Mouse (Mus musculus) mammary gland, adult 2 months (tissue): ENCODE data around the gene Hist1h2an. TPM values are rescaled to one million over a fixed set of nuclear protein-coding genes. Genes with fewer than 3 reads are reported as not detected.

Experiments
- polyA plus RNA-seq: library from polyadenylated mRNA; depleted of rRNA; stranded (reverse); fragments of >200 nt; gene quantifications from 2 replicates; pipeline ENCODE4 v1.2.3, GENCODE M21; 2012; ENCODE audit warnings: low replicate concordance; rRNA removed

Gene Hist1h2an
- 1.3 and 17.7 TPM in 2 replicates for polyA plus RNA-seq

DNA sequence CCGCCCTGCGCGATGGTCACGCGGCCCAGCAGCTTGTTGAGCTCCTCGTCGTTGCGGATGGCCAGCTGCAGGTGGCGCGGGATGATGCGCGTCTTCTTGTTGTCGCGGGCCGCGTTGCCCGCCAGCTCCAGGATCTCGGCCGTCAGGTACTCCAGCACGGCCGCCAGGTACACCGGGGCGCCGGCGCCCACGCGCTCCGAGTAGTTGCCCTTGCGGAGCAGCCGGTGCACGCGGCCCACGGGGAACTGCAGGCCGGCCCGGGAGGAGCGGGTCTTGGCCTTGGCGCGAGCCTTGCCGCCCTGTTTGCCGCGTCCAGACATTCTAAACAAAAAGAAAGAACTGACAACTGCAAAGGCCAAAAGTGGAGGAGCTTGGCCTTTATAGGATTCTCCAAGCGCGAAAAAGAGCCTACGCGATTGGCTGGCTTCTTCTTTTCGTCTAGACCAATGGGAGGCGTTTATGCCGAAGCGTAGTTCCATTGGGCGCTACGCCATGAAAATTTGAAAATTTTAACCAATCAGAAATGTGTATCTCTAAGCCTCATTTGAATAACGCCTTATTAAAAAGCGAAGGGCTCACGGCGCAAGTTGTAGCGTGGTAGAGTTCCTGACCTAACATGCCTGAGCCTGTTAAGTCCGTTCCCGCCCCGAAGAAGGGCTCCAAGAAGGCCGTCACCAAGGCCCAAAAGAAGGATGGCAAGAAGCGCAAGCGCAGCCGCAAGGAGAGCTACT lies at the start of gene Hist1h2an, which contains the start of gene Hist1h2bp:
Gene Hist1h2an (minus strand): TSS at position 320 of the 731 bp plus-strand sequence.
Gene Hist1h2bp (plus strand): TSS at position 563 of the 731 bp plus-strand sequence.

DNA sequence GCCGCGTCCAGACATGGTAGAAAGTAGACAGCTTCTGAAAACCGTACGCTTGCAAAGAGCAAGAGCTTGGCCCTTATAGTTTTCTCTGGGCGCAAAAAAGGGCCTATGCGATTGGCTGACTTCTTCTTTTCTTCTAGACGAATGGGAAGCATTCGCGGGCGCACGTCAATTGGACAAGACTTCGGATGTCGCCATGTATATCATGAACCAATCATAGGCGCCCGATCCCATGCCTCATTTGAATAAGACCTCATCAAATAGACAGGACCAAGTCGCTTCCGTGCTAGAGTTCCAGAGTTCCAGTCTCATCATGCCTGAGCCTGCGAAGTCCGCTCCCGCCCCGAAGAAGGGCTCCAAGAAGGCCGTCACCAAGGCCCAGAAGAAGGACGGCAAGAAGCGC lies 46.4 kb upstream of the Hist1h2an start, which contains the start of the genes Hist1h2ap and Hist1h2br:
Gene Hist1h2ap (minus strand): TSS at position 47 of the 400 bp plus-strand sequence.
Gene Hist1h2br (plus strand): TSS at position 283 of the 400 bp plus-strand sequence.

DNA sequence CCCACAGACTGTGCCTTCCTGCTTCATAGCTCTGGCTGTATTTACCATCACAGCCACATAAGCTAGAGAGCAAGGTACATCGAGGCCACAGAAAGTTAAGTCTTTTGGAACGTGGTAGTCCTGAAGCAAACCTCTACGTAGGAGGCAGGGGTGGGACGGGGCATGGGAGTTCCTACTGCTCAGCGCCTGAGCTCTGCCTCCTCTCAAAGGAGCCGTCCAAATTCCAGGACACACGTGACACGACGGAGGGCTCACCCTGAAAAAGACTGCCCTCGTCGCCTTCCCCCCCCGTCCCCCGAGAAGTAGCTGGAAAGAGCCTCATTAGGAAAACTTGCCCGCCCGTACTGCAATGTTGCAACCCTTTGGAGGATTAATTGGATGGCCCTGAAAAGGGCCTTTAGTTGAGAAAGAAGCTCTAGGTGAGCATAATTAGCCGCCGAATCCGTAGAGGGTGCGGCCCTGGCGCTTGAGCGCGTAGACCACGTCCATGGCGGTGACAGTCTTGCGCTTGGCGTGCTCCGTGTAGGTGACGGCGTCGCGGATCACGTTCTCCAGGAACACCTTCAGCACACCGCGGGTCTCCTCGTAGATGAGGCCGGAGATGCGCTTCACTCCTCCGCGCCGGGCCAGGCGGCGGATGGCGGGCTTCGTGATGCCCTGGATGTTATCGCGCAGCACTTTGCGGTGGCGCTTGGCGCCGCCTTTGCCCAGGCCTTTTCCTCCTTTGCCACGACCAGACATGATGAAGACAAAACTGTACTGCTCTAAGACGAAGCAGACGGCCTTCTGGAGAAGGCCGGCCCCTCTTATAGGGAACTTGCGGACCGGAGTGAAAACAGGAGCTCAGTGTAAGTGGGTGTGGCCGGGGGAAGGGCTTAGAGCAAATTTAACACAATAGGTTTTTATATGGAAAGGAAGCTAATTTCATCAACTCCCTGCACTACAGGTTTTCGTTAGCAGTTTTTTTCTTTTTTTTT lies 44.7 kb upstream of the Hist1h2an start, which contains the start of gene Hist1h4n:
Gene Hist1h4n (minus strand): TSS at position 779 of the 977 bp plus-strand sequence.

DNA sequence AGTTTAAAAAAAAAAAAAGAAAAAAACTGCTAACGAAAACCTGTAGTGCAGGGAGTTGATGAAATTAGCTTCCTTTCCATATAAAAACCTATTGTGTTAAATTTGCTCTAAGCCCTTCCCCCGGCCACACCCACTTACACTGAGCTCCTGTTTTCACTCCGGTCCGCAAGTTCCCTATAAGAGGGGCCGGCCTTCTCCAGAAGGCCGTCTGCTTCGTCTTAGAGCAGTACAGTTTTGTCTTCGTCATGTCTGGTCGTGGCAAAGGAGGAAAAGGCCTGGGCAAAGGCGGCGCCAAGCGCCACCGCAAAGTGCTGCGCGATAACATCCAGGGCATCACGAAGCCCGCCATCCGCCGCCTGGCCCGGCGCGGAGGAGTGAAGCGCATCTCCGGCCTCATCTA lies 24.5 kb upstream of the Hist1h2an start, which contains the start of gene Hist1h4m:
Gene Hist1h4m (plus strand): TSS at position 208 of the 400 bp plus-strand sequence.

DNA sequence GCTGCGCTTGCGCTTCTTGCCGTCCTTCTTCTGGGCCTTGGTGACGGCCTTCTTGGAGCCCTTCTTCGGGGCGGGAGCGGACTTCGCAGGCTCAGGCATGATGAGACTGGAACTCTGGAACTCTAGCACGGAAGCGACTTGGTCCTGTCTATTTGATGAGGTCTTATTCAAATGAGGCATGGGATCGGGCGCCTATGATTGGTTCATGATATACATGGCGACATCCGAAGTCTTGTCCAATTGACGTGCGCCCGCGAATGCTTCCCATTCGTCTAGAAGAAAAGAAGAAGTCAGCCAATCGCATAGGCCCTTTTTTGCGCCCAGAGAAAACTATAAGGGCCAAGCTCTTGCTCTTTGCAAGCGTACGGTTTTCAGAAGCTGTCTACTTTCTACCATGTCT lies 23.1 kb upstream of the Hist1h2an start, which contains the start of the genes Hist1h2bq and Hist1h2ao:
Gene Hist1h2bq (minus strand): TSS at position 125 of the 400 bp plus-strand sequence.
Gene Hist1h2ao (plus strand): TSS at position 393 of the 400 bp plus-strand sequence.

DNA sequence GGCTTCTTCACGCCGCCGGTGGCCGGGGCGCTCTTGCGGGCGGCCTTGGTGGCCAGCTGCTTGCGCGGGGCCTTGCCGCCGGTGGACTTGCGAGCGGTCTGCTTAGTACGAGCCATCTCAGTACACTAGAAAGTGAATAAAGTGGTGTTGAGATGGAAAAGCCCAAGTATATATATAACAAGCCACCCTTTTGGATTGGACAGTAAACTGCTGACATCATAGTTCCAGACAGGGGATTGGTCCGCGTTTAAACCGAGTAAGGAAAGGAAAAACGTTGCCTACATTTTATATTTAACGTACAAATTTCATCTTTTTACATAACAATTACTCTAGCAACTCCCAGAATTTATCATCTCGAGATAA lies 3.8 kb downstream of the Hist1h2an start, which contains the start of gene Hist1h3i:
Gene Hist1h3i (minus strand): TSS at position 116 of the 363 bp plus-strand sequence.

DNA sequence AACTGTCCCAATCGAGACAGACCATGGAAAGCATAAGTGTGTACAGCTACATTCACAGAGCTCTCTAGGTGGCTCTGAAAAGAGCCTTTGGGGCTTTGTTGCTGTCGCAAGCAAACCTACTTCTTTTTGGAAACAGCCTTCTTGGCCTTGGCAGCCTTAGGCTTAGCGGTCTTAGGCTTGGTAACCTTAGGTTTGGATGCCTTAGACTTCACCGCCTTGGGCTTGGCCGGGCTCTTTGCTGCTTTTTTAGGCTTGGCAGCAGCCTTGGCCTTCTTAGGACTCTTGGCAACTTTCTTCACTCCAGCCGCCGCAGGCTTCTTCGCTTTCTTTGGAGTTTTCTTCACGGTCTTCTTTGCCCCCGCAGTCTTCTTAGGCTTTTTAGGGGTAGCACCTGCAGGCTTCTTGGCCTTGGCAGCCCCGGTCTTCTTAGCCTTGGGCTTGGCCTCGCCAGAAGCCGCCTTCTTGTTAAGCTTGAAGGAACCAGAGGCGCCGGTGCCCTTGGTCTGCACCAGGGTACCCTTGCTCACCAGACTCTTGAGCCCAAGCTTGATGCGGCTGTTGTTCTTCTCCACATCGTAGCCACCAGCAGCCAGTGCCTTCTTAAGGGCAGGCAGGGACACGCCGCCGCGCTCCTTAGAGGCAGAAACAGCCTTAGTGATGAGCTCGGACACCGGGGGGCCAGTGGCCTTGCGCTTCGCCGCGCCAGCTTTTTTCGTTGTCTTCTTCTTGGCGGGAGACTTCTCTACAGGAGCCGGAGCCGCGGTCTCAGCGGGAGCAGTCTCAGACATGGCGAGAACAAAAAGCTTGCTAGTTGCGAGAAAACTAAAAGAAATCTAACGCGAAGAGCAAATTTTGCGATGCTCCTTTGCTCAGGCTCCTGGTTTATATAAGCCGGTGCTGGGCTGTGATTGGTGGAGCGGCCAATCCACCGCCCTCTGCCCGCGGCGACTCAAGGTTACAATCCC lies 7.0 kb downstream of the Hist1h2an start, which contains the start of gene Hist1h1b:
Gene Hist1h1b (minus strand): TSS at position 859 of the 965 bp plus-strand sequence.

DNA sequence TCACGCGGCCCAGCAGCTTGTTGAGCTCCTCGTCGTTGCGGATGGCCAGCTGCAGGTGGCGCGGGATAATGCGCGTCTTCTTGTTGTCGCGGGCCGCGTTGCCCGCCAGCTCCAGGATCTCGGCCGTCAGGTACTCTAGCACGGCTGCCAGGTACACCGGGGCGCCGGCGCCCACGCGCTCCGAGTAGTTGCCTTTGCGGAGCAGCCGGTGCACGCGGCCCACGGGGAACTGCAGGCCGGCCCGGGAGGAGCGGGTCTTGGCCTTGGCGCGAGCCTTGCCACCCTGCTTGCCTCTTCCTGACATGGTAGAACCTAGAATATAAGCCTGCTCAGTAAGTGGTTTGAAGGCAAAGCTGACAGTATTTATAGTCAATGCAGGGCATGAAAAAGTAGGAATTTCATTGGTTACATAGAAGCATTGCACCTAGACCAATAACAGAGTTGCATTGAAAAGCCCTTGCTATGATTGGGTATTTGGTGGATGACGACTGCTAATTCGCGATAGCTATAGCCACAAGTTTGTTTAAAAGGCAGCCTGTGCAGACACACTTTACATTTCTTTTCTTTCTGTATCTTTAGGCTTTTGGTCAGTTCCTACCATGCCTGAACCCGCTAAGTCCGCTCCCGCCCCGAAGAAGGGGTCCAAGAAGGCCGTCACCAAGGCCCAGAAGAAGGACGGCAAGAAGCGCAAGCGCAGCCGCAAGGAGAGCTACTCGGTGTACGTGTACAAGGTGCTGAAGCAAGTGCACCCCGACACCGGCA lies 33.3 kb downstream of the Hist1h2an start, which contains the start of the genes Hist1h2ak and Hist1h2bn:
Gene Hist1h2ak (minus strand): TSS at position 304 of the 762 bp plus-strand sequence.
Gene Hist1h2bn (plus strand): TSS at position 600 of the 762 bp plus-strand sequence.

DNA sequence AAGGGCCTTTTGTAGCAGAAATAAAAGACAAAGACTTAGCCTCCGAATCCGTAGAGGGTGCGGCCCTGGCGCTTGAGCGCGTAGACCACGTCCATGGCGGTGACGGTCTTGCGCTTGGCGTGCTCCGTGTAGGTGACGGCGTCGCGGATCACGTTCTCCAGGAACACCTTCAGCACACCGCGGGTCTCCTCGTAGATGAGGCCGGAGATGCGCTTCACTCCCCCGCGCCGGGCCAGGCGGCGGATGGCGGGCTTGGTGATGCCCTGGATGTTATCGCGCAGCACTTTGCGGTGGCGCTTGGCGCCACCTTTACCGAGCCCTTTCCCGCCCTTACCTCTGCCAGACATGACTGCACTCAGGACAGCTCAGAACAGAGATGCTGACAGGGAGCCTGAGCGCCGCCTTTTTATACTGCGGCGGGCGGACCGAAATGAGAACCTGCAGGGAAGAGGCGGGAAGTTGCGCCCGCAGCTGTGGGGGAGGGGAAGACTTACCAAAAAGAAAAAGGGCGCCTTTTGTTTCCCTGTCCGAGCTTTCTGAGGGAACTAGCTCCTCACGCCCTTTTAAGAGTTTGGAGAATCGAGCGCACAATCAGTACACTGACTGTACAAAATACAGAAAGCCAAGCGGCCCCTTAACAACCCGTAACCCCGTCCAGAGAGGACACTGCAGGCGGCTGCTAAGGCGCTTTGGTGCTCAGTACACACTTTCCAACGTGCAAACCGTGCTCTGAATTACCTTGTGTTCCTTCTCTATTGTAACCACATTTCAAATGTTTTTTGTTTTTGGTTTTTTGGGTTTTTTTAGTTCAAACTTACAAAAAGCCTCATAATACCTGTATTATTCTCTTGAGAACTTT lies 36.6 kb downstream of the Hist1h2an start, which contains the start of gene Hist1h4k:
Gene Hist1h4k (minus strand): TSS at position 347 of the 859 bp plus-strand sequence.

Other genes with a start within 250 kb of the Hist1h2an start
- gene Olfr1366, start 244.4 kb downstream of the Hist1h2an start, polyA plus RNA-seq: not detected in 2 replicates
- gene Olfr1535, start 227.3 kb downstream of the Hist1h2an start, polyA plus RNA-seq: not detected in 2 replicates
- gene Olfr1364, start 205.5 kb downstream of the Hist1h2an start, polyA plus RNA-seq: not detected in 2 replicates
- gene Olfr1362, start 173.2 kb downstream of the Hist1h2an start, polyA plus RNA-seq: 0.03 and 0.04 TPM in 2 replicates
- gene Olfr11, start 144.7 kb downstream of the Hist1h2an start, polyA plus RNA-seq: 0.03 TPM in 1 of 2 replicates, not detected in the other
- gene Olfr1361, start 123.8 kb downstream of the Hist1h2an start, polyA plus RNA-seq: not detected in 2 replicates
- gene Olfr1360, start 109.8 kb downstream of the Hist1h2an start, polyA plus RNA-seq: not detected in 2 replicates
- gene Olfr1359, start 89.1 kb downstream of the Hist1h2an start, polyA plus RNA-seq: not detected in 2 replicates
- gene Hist1h2bl, start 71.1 kb downstream of the Hist1h2an start, polyA plus RNA-seq: 1.7 and 11.3 TPM in 2 replicates
- gene Hist1h2ai, start 70.8 kb downstream of the Hist1h2an start, polyA plus RNA-seq: 2.7 and 18.5 TPM in 2 replicates
- 6.1 and 31.9 TPM in 2 replicates for gene Hist1h3h, start 69.6 kb downstream of the Hist1h2an start, polyA plus RNA-seq
- 1.3 and 2.3 TPM in 2 replicates for gene Hist1h2bm, start 65.2 kb downstream of the Hist1h2an start, polyA plus RNA-seq
- gene Hist1h4j, start 52.2 kb downstream of the Hist1h2an start, polyA plus RNA-seq: 1.0 and 2.4 TPM in 2 replicates
- 2.8 and 15.5 TPM in 2 replicates for gene Hist1h4k, start 36.7 kb downstream of the Hist1h2an start, polyA plus RNA-seq
- gene Hist1h2ak, start 33.4 kb downstream of the Hist1h2an start, polyA plus RNA-seq: 3.4 and 19.7 TPM in 2 replicates
- gene Hist1h2bn, start 33.1 kb downstream of the Hist1h2an start, polyA plus RNA-seq: 2.6 and 14.3 TPM in 2 replicates
- gene Hist1h1b, start 6.6 kb downstream of the Hist1h2an start, polyA plus RNA-seq: 0.23 and 0.54 TPM in 2 replicates
- 9.6 and 20.0 TPM in 2 replicates for gene Hist1h3i, start 3.8 kb downstream of the Hist1h2an start, polyA plus RNA-seq
- gene Hist1h2bp, start 243 bp upstream of the Hist1h2an start, polyA plus RNA-seq: 1.1 and 1.5 TPM in 2 replicates
- gene Hist1h2bq, start 23.0 kb upstream of the Hist1h2an start, polyA plus RNA-seq: 22.4 and 30.9 TPM in 2 replicates
- gene Hist1h2ao, start 23.2 kb upstream of the Hist1h2an start, polyA plus RNA-seq: not detected in 2 replicates
- gene Hist1h4m, start 24.5 kb upstream of the Hist1h2an start, polyA plus RNA-seq: not detected in 2 replicates
- 4.9 and 22.8 TPM in 2 replicates for gene Hist1h4n, start 45.0 kb upstream of the Hist1h2an start, polyA plus RNA-seq
- gene Hist1h2ap, start 46.3 kb upstream of the Hist1h2an start, polyA plus RNA-seq: 38.2 and 359 TPM in 2 replicates
- gene Hist1h2br, start 46.5 kb upstream of the Hist1h2an start, polyA plus RNA-seq: 19.9 and 27.5 TPM in 2 replicates
- gene Zfp184, start 157.9 kb upstream of the Hist1h2an start, polyA plus RNA-seq: 0.29 and 0.80 TPM in 2 replicates
- not detected in 2 replicates for gene Pom121l2, start 194.0 kb upstream of the Hist1h2an start, polyA plus RNA-seq
- gene Prss16, start 222.5 kb upstream of the Hist1h2an start, polyA plus RNA-seq: 1.7 and 2.8 TPM in 2 replicates
- 2.1 and 26.7 TPM in 2 replicates for gene Hist1h2ah, start 248.3 kb upstream of the Hist1h2an start, polyA plus RNA-seq
- gene Hist1h2bk, start 248.7 kb upstream of the Hist1h2an start, polyA plus RNA-seq: 2.4 and 13.0 TPM in 2 replicates